Mouse (Mus musculus) E14TG2a.4 (cell line): ENCODE data around the gene Prrt1.

Experiments
- CTCF ChIP-seq: conservative IDR thresholded peaks from 2 replicates; pipeline ENCODE4 v1.5.1; 2014; ENCODE audit warnings: low read length
- POU5F1 ChIP-seq: IDR thresholded peaks from 2 replicates; pipeline ENCODE4 v1.6.1; 2014; ENCODE audit warnings: low read length, borderline replicate concordance

DNA sequence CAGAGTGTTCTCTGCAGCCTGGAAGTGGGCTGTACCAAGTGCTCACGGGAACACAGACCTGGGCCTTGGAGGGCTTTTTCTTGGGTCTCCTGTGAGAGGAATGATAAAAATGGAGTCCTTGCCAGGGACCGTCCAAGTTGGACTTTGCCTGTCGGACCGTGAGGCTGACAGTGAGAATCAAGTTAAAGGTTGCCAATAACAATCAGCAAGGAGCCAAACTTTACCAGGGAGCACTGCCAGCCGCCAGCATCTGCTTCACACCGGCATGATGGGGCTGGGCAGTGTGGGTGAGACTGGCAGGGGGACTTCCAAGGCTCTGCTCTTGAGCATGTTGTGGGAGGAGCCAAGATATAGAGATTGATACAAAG lies 46.7 kb downstream of the Prrt1 start:
- TF ChIP-seq CTCF, result no peak
- TF ChIP-seq POU5F1, result no peak
